Mouse (Mus musculus): ENCODE data around the gene Fbln7. TPM values are rescaled to one million over a fixed set of nuclear protein-coding genes. Genes with fewer than 3 reads are reported as not detected.

Gene Fbln7
- polyA plus RNA-seq, 1 experiment from 2014 or later = 2.2 TPM

DNA sequence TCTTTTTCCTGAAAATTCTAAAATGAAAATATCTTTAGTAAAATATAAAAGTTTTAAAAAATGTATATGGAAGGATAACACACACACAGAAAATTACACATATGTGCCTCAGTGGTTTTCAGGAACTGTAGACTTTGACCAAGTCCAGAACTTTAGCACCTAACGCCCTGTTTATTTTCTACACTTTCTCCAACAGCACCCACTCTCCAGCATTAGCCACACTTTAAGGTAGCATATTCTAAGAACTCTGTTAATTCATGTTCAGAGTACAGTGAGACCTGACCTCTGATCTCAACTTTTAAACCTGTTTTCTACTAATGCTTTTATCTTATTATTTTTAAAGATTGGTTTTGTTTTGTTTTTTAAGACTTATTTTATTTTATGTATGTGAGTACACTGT lies 35.0 kb upstream of the Fbln7 start:
- 100% methylated on average over 1 of the region's 1 CpGs for WGBS
- Histone ChIP-seq H3K9ac (ENCODE audit: low read length) (no peak overlapping the region), H3K9me3 (ENCODE audit: control insufficient read depth, low read length) (no peaks in the 10 kb centered on the region), H3K27me3 (ENCODE audit: control insufficient read depth, insufficient read depth, low read length) (no peaks in the 10 kb centered on the region), H3K4me1 (replicated peaks; ENCODE audit: control insufficient read depth, insufficient read depth, low read length) (no peaks in the 10 kb centered on the region), H3K27ac (ENCODE audit: low read depth, low read length) (no peak overlapping the region), H3K4me3 (ENCODE audit: low read depth, low read length) (no peak overlapping the region), H3K36me3 (ENCODE audit: control insufficient read depth, insufficient read depth, low read length) (peaks cover 2% of the 10 kb centered on the region), H3K4me2 (ENCODE audit: low read depth, low read length, severe bottlenecking) (no peak overlapping the region)
- DNase-seq (ENCODE audit: low spot score) = no peak
- no peak for ATAC-seq (replicated peaks; ENCODE audit: low FRiP score)

DNA sequence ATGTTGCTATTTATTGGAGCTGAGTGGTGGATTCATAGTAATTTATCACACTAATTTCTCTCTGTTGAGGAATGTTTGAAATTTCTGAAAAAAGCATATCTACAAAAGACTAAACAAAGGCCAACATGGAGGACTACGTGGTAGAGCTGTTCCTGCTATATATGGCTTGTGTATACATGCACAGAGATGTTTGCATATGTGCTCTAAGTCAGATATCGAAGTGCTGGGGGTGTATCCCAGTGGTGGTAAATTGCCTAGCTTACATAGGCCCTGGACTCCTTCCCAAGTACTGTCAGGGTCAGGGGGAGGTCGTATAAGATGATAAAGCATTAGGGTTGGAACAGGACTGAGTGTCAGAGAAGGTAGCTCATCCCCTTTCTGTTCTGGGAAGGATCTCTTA lies 30.2 kb upstream of the Fbln7 start:
- Histone ChIP-seq H3K4me2 (ENCODE audit: low read depth, low read length, severe bottlenecking) (no peak overlapping the region), H3K27ac (ENCODE audit: low read depth, low read length) (no peak overlapping the region), H3K9ac (ENCODE audit: low read length) (no peak overlapping the region), H3K27me3 (ENCODE audit: control insufficient read depth, insufficient read depth, low read length) (no peaks in the 10 kb centered on the region), H3K4me3 (ENCODE audit: low read depth, low read length) (no peak overlapping the region), H3K4me1 (replicated peaks; ENCODE audit: control insufficient read depth, insufficient read depth, low read length) (no peaks in the 10 kb centered on the region), H3K9me3 (ENCODE audit: control insufficient read depth, low read length) (no peaks in the 10 kb centered on the region), H3K36me3 (ENCODE audit: control insufficient read depth, insufficient read depth, low read length) (peaks cover 2% of the 10 kb centered on the region)
- 88% methylated on average over 3 of the region's 3 CpGs for WGBS
- no peak for ATAC-seq (replicated peaks; ENCODE audit: low FRiP score)
- no peak for DNase-seq (ENCODE audit: low spot score)

DNA sequence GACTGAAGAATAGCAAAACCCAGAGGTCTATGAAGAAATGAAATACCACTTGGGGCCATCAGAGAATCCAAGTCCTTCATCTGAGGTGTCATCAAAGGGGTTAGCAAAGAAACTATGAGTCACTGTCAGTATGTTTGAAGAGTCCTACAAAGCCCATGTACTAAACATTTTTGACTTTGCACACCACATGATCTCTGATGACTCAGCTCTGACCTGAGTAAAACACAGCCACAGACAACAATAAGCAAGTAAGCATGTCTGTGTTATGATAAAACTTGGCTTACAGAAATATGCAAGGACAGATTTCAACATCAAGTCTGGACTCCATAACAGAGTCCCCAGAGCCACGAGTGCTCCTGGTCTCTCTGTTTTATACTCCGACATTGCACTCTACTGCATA lies 29.7 kb upstream of the Fbln7 start:
- Histone ChIP-seq H3K27me3 (ENCODE audit: control insufficient read depth, insufficient read depth, low read length) (no peaks in the 10 kb centered on the region), H3K9me3 (ENCODE audit: control insufficient read depth, low read length) (no peaks in the 10 kb centered on the region), H3K4me2 (ENCODE audit: low read depth, low read length, severe bottlenecking) (no peak overlapping the region), H3K9ac (ENCODE audit: low read length) (no peak overlapping the region), H3K4me3 (ENCODE audit: low read depth, low read length) (no peak overlapping the region), H3K4me1 (replicated peaks; ENCODE audit: control insufficient read depth, insufficient read depth, low read length) (no peaks in the 10 kb centered on the region), H3K36me3 (ENCODE audit: control insufficient read depth, insufficient read depth, low read length) (peaks cover 2% of the 10 kb centered on the region; the same call in 1 of the 2 replicates), H3K27ac (ENCODE audit: low read depth, low read length) (no peak overlapping the region)
- no peak for ATAC-seq (replicated peaks; ENCODE audit: low FRiP score)
- DNase-seq (ENCODE audit: low spot score) = no peak
- WGBS = 96% methylated on average over 2 of the region's 2 CpGs

DNA sequence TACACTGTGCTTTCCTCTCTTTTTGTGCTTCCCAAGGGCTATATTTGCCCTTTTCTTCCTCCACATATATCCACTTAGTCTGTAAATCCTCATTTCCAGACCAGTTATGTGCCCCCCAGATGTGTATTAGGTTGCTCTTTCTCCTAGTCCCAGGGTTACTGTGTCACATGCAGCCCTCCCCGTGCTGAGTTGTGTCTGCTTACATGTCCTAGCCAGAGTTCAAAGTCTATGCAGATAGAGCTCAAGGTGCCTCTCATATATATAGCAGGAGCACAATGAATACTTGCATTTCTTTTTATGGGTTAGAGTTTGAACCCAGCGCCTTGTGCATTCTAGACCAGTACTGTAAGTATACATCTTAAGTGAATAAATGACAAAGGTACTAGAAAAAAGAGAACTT lies 29.3 kb upstream of the Fbln7 start:
- DNase-seq (ENCODE audit: low spot score) = no peak
- H3K9me3 ChIP-seq (ENCODE audit: control insufficient read depth, low read length) = no peaks in the 10 kb centered on the region
- H3K36me3 ChIP-seq (ENCODE audit: control insufficient read depth, insufficient read depth, low read length) = peaks cover 2% of the 10 kb centered on the region; the same call in 1 of the 2 replicates
- H3K9ac ChIP-seq (ENCODE audit: low read length) = no peak overlapping the region
- no peak overlapping the region for H3K27ac ChIP-seq (ENCODE audit: low read depth, low read length)
- WGBS = 91% methylated on average over 2 of the region's 2 CpGs
- H3K4me2 ChIP-seq (ENCODE audit: low read depth, low read length, severe bottlenecking) = no peak overlapping the region
- no peak overlapping the region for H3K4me3 ChIP-seq (ENCODE audit: low read depth, low read length)
- no peaks in the 10 kb centered on the region for H3K4me1 ChIP-seq (replicated peaks; ENCODE audit: control insufficient read depth, insufficient read depth, low read length)
- no peak for ATAC-seq (replicated peaks; ENCODE audit: low FRiP score)
- H3K27me3 ChIP-seq (ENCODE audit: control insufficient read depth, insufficient read depth, low read length) = no peaks in the 10 kb centered on the region

DNA sequence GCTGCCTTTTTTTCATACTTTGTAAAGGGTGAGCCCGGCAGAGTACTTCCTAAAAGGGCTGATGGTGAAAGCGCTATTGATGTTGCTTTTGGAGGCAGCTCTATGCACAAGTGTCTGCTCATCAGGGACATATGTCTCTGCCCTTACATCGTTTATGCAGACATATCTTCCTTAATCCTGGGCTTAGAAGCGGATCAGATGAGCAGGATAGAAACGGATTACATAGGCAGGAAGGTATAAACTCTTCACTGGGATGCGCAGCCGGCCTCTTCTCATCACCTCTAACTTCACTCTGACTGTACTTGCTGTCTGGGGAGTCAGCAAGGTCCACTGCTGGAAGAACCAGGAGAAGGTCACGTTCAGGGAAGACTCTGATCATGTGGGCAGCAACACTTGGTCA lies 25.2 kb upstream of the Fbln7 start:
- 93% methylated on average over 8 of the region's 8 CpGs for WGBS
- no peak for DNase-seq (ENCODE audit: low spot score)
- no peaks in the 10 kb centered on the region for H3K4me1 ChIP-seq (replicated peaks; ENCODE audit: control insufficient read depth, insufficient read depth, low read length)
- H3K36me3 ChIP-seq (ENCODE audit: control insufficient read depth, insufficient read depth, low read length) = no peaks in the 10 kb centered on the region; the same call in 1 of the 2 replicates
- no peaks in the 10 kb centered on the region for H3K27me3 ChIP-seq (ENCODE audit: control insufficient read depth, insufficient read depth, low read length)
- H3K9ac ChIP-seq (ENCODE audit: low read length) = no peak overlapping the region
- no peak overlapping the region for H3K4me2 ChIP-seq (ENCODE audit: low read depth, low read length, severe bottlenecking)
- no peak overlapping the region for H3K27ac ChIP-seq (ENCODE audit: low read depth, low read length)
- H3K4me3 ChIP-seq (ENCODE audit: low read depth, low read length) = no peak overlapping the region
- no peak for ATAC-seq (replicated peaks; ENCODE audit: low FRiP score)
- no peaks in the 10 kb centered on the region for H3K9me3 ChIP-seq (ENCODE audit: control insufficient read depth, low read length)

DNA sequence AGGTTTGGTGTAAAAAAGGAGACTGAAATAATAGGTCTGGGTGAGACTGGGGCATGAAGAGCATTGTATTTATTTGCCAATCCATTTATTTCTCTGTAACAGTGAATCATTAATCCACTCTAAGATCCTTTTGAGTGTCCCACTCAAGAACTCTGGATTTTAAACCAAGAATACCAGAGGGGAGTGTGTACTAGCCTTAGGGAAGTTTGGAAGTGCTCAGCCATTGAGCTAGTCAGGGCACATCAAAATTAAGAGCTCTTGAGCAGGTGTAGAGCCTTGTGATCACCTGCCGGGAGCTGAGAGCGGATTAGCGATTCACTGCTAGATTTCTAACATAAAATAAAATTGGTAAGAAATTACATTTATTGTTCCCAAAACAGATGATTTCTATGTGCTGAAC lies 24.2 kb upstream of the Fbln7 start:
- Histone ChIP-seq H3K4me1 (replicated peaks; ENCODE audit: control insufficient read depth, insufficient read depth, low read length) (no peaks in the 10 kb centered on the region), H3K9ac (ENCODE audit: low read length) (no peak overlapping the region), H3K4me2 (ENCODE audit: low read depth, low read length, severe bottlenecking) (no peak overlapping the region), H3K27me3 (ENCODE audit: control insufficient read depth, insufficient read depth, low read length) (no peaks in the 10 kb centered on the region), H3K9me3 (ENCODE audit: control insufficient read depth, low read length) (no peaks in the 10 kb centered on the region), H3K4me3 (ENCODE audit: low read depth, low read length) (no peak overlapping the region), H3K36me3 (ENCODE audit: control insufficient read depth, insufficient read depth, low read length) (no peaks in the 10 kb centered on the region; the same call in 1 of the 2 replicates), H3K27ac (ENCODE audit: low read depth, low read length) (no peak overlapping the region)
- ATAC-seq (replicated peaks; ENCODE audit: low FRiP score) = no peak
- WGBS = 91% methylated on average over 3 of the region's 3 CpGs
- DNase-seq (ENCODE audit: low spot score) = no peak

DNA sequence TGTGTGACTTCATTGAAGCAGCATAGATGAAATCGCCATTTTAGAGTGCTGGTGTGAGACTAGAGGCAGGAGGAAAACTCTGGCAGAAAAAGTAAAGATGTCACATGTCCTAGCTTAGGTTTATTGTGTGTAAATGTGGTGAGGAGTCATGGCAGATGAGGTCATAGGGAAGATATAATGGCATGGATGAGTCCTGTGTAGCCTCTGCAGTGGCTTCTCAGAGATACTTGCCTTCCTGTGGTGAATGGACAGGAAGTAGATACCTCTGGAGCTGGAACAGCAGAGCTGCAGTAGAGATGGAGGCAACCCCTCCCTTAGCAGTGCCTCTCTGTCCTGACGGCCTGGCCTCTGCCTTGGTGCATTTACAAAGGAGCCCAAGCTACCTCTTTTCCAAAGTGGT lies 23.3 kb upstream of the Fbln7 start:
- no peak for ATAC-seq (replicated peaks; ENCODE audit: low FRiP score)
- Histone ChIP-seq H3K4me1 (replicated peaks; ENCODE audit: control insufficient read depth, insufficient read depth, low read length) (no peaks in the 10 kb centered on the region), H3K27me3 (ENCODE audit: control insufficient read depth, insufficient read depth, low read length) (no peaks in the 10 kb centered on the region), H3K9ac (ENCODE audit: low read length) (no peak overlapping the region), H3K4me2 (ENCODE audit: low read depth, low read length, severe bottlenecking) (no peak overlapping the region), H3K4me3 (ENCODE audit: low read depth, low read length) (no peak overlapping the region), H3K27ac (ENCODE audit: low read depth, low read length) (no peak overlapping the region), H3K36me3 (ENCODE audit: control insufficient read depth, insufficient read depth, low read length) (no peaks in the 10 kb centered on the region; the same call in 1 of the 2 replicates), H3K9me3 (ENCODE audit: control insufficient read depth, low read length) (no peaks in the 10 kb centered on the region)
- 92% methylated on average over 2 of the region's 2 CpGs for WGBS
- DNase-seq (ENCODE audit: low spot score) = no peak

DNA sequence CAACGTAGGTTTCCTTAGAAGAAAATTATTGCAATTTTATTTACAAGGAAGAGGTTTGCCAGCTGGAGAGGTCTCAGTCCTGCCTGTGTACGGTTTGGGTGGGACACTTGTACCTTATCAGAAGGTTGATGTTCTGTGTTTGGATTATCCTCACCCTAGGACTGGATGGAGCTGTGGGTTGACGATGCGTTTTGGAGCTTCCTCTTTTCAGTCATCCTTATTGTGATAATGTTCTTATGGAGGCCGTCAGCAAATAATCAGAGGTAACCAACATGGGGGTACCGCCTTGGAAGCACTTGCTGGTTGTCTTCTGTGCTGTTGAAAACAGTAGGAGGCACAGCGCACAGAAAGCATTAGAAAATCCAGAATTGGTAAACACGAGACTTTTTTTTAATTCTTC lies 20.3 kb upstream of the Fbln7 start:
- Histone ChIP-seq H3K9ac (ENCODE audit: low read length) (no peak overlapping the region), H3K27me3 (ENCODE audit: control insufficient read depth, insufficient read depth, low read length) (no peaks in the 10 kb centered on the region), H3K4me2 (ENCODE audit: low read depth, low read length, severe bottlenecking) (no peak overlapping the region), H3K4me3 (ENCODE audit: low read depth, low read length) (no peak overlapping the region), H3K36me3 (ENCODE audit: control insufficient read depth, insufficient read depth, low read length) (no peaks in the 10 kb centered on the region; the same call in none of the 2 replicates), H3K9me3 (ENCODE audit: control insufficient read depth, low read length) (no peaks in the 10 kb centered on the region), H3K27ac (ENCODE audit: low read depth, low read length) (no peak overlapping the region), H3K4me1 (replicated peaks; ENCODE audit: control insufficient read depth, insufficient read depth, low read length) (no peaks in the 10 kb centered on the region)
- ATAC-seq (replicated peaks; ENCODE audit: low FRiP score) = no peak
- 93% methylated on average over 8 of the region's 8 CpGs for WGBS
- no peak for DNase-seq (ENCODE audit: low spot score)

DNA sequence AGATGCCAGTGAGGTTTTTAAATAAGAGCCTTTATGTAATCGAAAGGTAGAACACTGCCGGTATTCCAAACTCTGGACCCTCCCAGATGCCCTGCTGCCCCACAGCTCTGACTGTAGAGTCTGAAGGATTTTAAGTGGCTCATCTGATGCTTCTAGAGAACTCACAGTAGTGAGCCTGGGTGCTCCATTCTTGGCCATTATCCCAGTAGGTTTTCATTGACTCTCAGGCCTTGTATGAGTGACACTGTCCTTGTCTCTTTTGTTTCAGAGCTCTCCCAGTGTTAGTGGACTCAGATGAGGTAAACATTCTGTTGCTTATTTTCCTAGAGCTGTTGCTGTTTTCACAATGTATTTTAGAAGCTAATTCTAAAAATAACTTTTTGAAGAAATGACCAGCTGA lies 12.7 kb upstream of the Fbln7 start:
- DNase-seq (ENCODE audit: low spot score) (no peak), ATAC-seq (replicated peaks; ENCODE audit: low FRiP score) (no peak)
- WGBS = 97% methylated on average over 2 of the region's 2 CpGs
- no peaks in the 10 kb centered on the region for H3K4me1 ChIP-seq (replicated peaks; ENCODE audit: control insufficient read depth, insufficient read depth, low read length)
- no peak overlapping the region for H3K4me3 ChIP-seq (ENCODE audit: low read depth, low read length)
- no peak overlapping the region for H3K4me2 ChIP-seq (ENCODE audit: low read depth, low read length, severe bottlenecking)
- H3K9ac ChIP-seq (ENCODE audit: low read length) = no peak overlapping the region
- no peaks in the 10 kb centered on the region for H3K27me3 ChIP-seq (ENCODE audit: control insufficient read depth, insufficient read depth, low read length)
- peaks cover 2% of the 10 kb centered on the region for H3K36me3 ChIP-seq (ENCODE audit: control insufficient read depth, insufficient read depth, low read length)
- H3K9me3 ChIP-seq (ENCODE audit: control insufficient read depth, low read length) = no peaks in the 10 kb centered on the region
- H3K27ac ChIP-seq (ENCODE audit: low read depth, low read length) = no peak overlapping the region

Measured in forebrain, embryonic 11.5 days (tissue).